Mouse (Mus musculus): Measurements from ENCODE around the gene Mmgt1.

Mmgt1 gene

GRCm38 (mm10) chrX:56597887-56598640 lies at the start of gene Mmgt1:
Gene Mmgt1 (minus strand): TSS chrX:56598069.
- DNase-seq (ENCODE audit: low spot score in 2 of 2): peak; percentile 91

GRCm38 (mm10) chrX:56640066-56640465 lies 42.2 kb upstream of the Mmgt1 start:
- no peak for DNase-seq (ENCODE audit: low spot score in 2 of 2)

GRCm38 (mm10) chrX:56636185-56636584 lies 38.3 kb upstream of the Mmgt1 start:
- DNase-seq (ENCODE audit: low spot score in 2 of 2): no peak

- no peak for DNase-seq (ENCODE audit: low spot score in 2 of 2)
These were observed 17.4 kb upstream of the Mmgt1 start for GRCm38 (mm10) chrX:56615236-56615635.

GRCm38 (mm10) chrX:56610318-56610694 lies 12.4 kb upstream of the Mmgt1 start:
- no peak for DNase-seq (ENCODE audit: low spot score in 2 of 2)

- DNase-seq (ENCODE audit: low spot score in 2 of 2): peak; percentile 74 to 79
These were observed 11.9 kb upstream of the Mmgt1 start, which contains the start of gene Slc9a6 for GRCm38 (mm10) chrX:56609623-56610317. Gene Slc9a6 (plus strand): TSS chrX:56609757.

- no peak for DNase-seq (ENCODE audit: low spot score in 2 of 2)
These were observed 11.4 kb upstream of the Mmgt1 start for GRCm38 (mm10) chrX:56609285-56609622.

GRCm38 (mm10) chrX:56607032-56607710 lies 9.3 kb upstream of the Mmgt1 start:
- no peak for DNase-seq (ENCODE audit: low spot score in 2 of 2)

- no peak for DNase-seq (ENCODE audit: low spot score in 2 of 2)
These were observed 8.7 kb upstream of the Mmgt1 start for GRCm38 (mm10) chrX:56606536-56606935.

- DNase-seq (ENCODE audit: low spot score in 2 of 2): no peak
These were observed 516 bp downstream of the Mmgt1 start for GRCm38 (mm10) chrX:56597219-56597886.

GRCm38 (mm10) chrX:56578200-56578599 lies 19.7 kb downstream of the Mmgt1 start:
- no peak for DNase-seq (ENCODE audit: low spot score in 2 of 2)

- peak in 1 of 2 experiments; percentile 1 for DNase-seq (ENCODE audit: low spot score in 2 of 2)
These were observed 25.4 kb downstream of the Mmgt1 start for GRCm38 (mm10) chrX:56572465-56572864.

- DNase-seq (ENCODE audit: low spot score in 2 of 2): no peak
These were observed 44.3 kb downstream of the Mmgt1 start for GRCm38 (mm10) chrX:56553584-56553983.

- DNase-seq (ENCODE audit: low spot score in 2 of 2): no peak
These were observed 48.4 kb downstream of the Mmgt1 start, which contains the start of gene Gm648 for GRCm38 (mm10) chrX:56549506-56549905. Gene Gm648 (minus strand): TSS chrX:56549606.

GRCm38 (mm10) chrX:56537162-56537561 lies 60.7 kb downstream of the Mmgt1 start:
- no peak for DNase-seq (ENCODE audit: low spot score in 2 of 2)
